Mouse (Mus musculus) intestine, embryonic 14.5 days (tissue): Measurements from ENCODE around the gene Cetn3. TPM values are rescaled to one million over a fixed set of nuclear protein-coding genes. Genes with fewer than 3 reads are reported as not detected.

ENCODE experiments used
- ATAC-seq: fragments of 200-750 bp; cut with Nextera tagmentation; replicated peaks from 2 replicates; pipeline ENCODE4 v1.8.0; 2017; ENCODE audit warnings: low read depth, moderate number of reproducible peaks, moderate TSS enrichment, moderate library complexity; ENCODE audit not compliant: low FRiP score, low TSS enrichment
- DNase-seq: peaks from one replicate; pipeline ENCODE4 v3.0.0-alpha.2; 2018; ENCODE audit warnings: low spot score
- H3K27ac ChIP-seq: fragments of 300-500 bp; sonication (generic); 2 replicates; pipeline ENCODE4 v1.5.1; 2014; ENCODE audit warnings: low read depth, mild to moderate bottlenecking, control low read depth
- H3K27me3 ChIP-seq: fragments of 300-500 bp; sonication (generic); replicated peaks from 2 replicates; pipeline ENCODE4 v1.6.1; 2014; ENCODE audit warnings: low read length, control low read depth; ENCODE audit not compliant: control insufficient read depth, insufficient read depth
- H3K36me3 ChIP-seq: fragments of 300-500 bp; sonication (generic); 2 replicates; pipeline ENCODE4 v1.6.1; 2014; ENCODE audit warnings: low read length, control low read depth; ENCODE audit not compliant: control insufficient read depth, insufficient read depth
- H3K4me1 ChIP-seq: fragments of 300-500 bp; sonication (generic); replicated peaks from 2 replicates; pipeline ENCODE4 v1.6.1; 2014; ENCODE audit warnings: low read length, control low read depth, mixed read lengths; ENCODE audit not compliant: control insufficient read depth, insufficient read depth
- H3K4me2 ChIP-seq: fragments of 300-500 bp; sonication (generic); 2 replicates; pipeline ENCODE4 v1.6.1; 2014; ENCODE audit warnings: low read length
- H3K4me3 ChIP-seq: fragments of 300-500 bp; sonication (generic); 2 replicates; pipeline ENCODE4 v1.5.1; 2014; ENCODE audit warnings: low read depth, low read length, control low read depth, mixed read lengths
- H3K9ac ChIP-seq: fragments of 300-500 bp; sonication (generic); 2 replicates; pipeline ENCODE4 v1.6.1; 2014; ENCODE audit warnings: mild to moderate bottlenecking, low read length
- H3K9me3 ChIP-seq: fragments of 300-500 bp; sonication (generic); 2 replicates; pipeline ENCODE4 v1.6.1; 2016; ENCODE audit warnings: low read length, control low read depth; ENCODE audit not compliant: control insufficient read depth
- WGBS: fragments of 180-500 bp; shearing (Covaris S2); extraction: QIAGEN DNeasy Blood & Tissue Kit; methylation state at CpG from one replicate; pipeline ENCODE4 v1.1.7; 2014; 5-methylcytosine and 5-hydroxymethylcytosine counted together
- polyA plus RNA-seq: library from polyadenylated mRNA; unstranded; fragments of >200 nt; fragmentation: Nextera tagmentation; extraction: Ambion mirVana; gene quantifications from 2 replicates; pipeline ENCODE4 v1.2.1, GENCODE M21; 2014

Cetn3 gene
- polyA plus RNA-seq, 1 experiment from 2014 or later, result 224 TPM

GRCm38 (mm10) chr13:81836386-81837177 is 53.7 kb downstream of the Cetn3 start:
- Histone ChIP-seq H3K4me3 (no peak overlapping the region), H3K4me2 (no peak overlapping the region), H3K9me3 (no peaks in the 10 kb centered on the region), H3K4me1 (no peaks in the 10 kb centered on the region), H3K27me3 (no peaks in the 10 kb centered on the region), H3K27ac (no peak overlapping the region), H3K9ac (no peak overlapping the region), H3K36me3 (no peaks in the 10 kb centered on the region)
- no peak for ATAC-seq
- no peak for DNase-seq
- WGBS, result 68% methylated on average over 9 of the region's 9 CpGs

- H3K9me3 ChIP-seq, result no peaks in the 10 kb centered on the region
- DNase-seq (no peak), ATAC-seq (no peak)
- no peak overlapping the region for H3K4me2 ChIP-seq
- H3K4me1 ChIP-seq, result no peaks in the 10 kb centered on the region
- H3K36me3 ChIP-seq, result no peaks in the 10 kb centered on the region
- no peaks in the 10 kb centered on the region for H3K27me3 ChIP-seq
- no peak overlapping the region for H3K27ac ChIP-seq
- WGBS, result 93% methylated on average over 5 of the region's 5 CpGs
- H3K4me3 ChIP-seq, result no peak overlapping the region
- H3K9ac ChIP-seq, result no peak overlapping the region
These were observed 55.1 kb downstream of the Cetn3 start for GRCm38 (mm10) chr13:81838016-81838415.

- Histone ChIP-seq H3K4me2 (no peak overlapping the region), H3K27me3 (no peaks in the 10 kb centered on the region), H3K9ac (no peak overlapping the region), H3K36me3 (no peaks in the 10 kb centered on the region), H3K27ac (no peak overlapping the region), H3K4me3 (no peak overlapping the region), H3K4me1 (no peaks in the 10 kb centered on the region), H3K9me3 (no peaks in the 10 kb centered on the region)
- ATAC-seq (no peak), DNase-seq (no peak)
These were observed 56.1 kb downstream of the Cetn3 start for GRCm38 (mm10) chr13:81838948-81839347.

- no peak for ATAC-seq
These were observed 57.4 kb downstream of the Cetn3 start for GRCm38 (mm10) chr13:81840246-81840645.

GRCm38 (mm10) chr13:81840646-81841045 is 57.8 kb downstream of the Cetn3 start:
- Histone ChIP-seq H3K36me3 (no peaks in the 10 kb centered on the region), H3K4me3 (no peak overlapping the region), H3K4me1 (no peaks in the 10 kb centered on the region), H3K27ac (no peak overlapping the region), H3K9ac (no peak overlapping the region), H3K9me3 (no peaks in the 10 kb centered on the region), H3K27me3 (no peaks in the 10 kb centered on the region), H3K4me2 (no peak overlapping the region)
- 84% methylated on average over 5 of the region's 5 CpGs for WGBS
- DNase-seq (no peak), ATAC-seq (no peak)

More at GRCm38 (mm10) chr13:81840246-81840645, 57.4 kb downstream of the Cetn3 start:
- DNase-seq, result no peak
- H3K27me3 ChIP-seq, result no peaks in the 10 kb centered on the region
- H3K4me3 ChIP-seq, result no peak overlapping the region
- no peak overlapping the region for H3K4me2 ChIP-seq
- 75% methylated on average over 5 of the region's 5 CpGs for WGBS
- no peaks in the 10 kb centered on the region for H3K36me3 ChIP-seq
- H3K9me3 ChIP-seq, result no peaks in the 10 kb centered on the region
- H3K27ac ChIP-seq, result no peak overlapping the region
- no peak overlapping the region for H3K9ac ChIP-seq
- H3K4me1 ChIP-seq, result no peaks in the 10 kb centered on the region

GRCm38 (mm10) chr13:81842278-81842677 is 59.4 kb downstream of the Cetn3 start:
- no peaks in the 10 kb centered on the region for H3K27me3 ChIP-seq
- H3K4me2 ChIP-seq, result no peak overlapping the region
- H3K9ac ChIP-seq, result no peak overlapping the region
- no peak for ATAC-seq
- H3K36me3 ChIP-seq, result no peaks in the 10 kb centered on the region
- H3K4me3 ChIP-seq, result no peak overlapping the region
- DNase-seq, result no peak
- no peak overlapping the region for H3K27ac ChIP-seq
- 80% methylated on average over 6 of the region's 6 CpGs for WGBS
- H3K4me1 ChIP-seq, result no peaks in the 10 kb centered on the region
- no peaks in the 10 kb centered on the region for H3K9me3 ChIP-seq

Other genes starting within 250 kb of the Cetn3 start
- gene Adgrv1, start 149.9 kb upstream of the Cetn3 start, polyA plus RNA-seq, result 0.91 and 1.0 TPM in 2 replicates
- 25.0 and 28.7 TPM in 2 replicates for gene Lysmd3, start 125.4 kb upstream of the Cetn3 start, polyA plus RNA-seq
- gene Polr3g, start 72.1 kb upstream of the Cetn3 start, polyA plus RNA-seq, result 16.1 and 18.1 TPM in 2 replicates
- gene Mblac2, start 71.7 kb upstream of the Cetn3 start, polyA plus RNA-seq, result 7.3 and 9.4 TPM in 2 replicates